Mouse (Mus musculus) liver, adult 2 months (tissue): Measurements from ENCODE around the gene Ndufs1.

Experiments used
- CTCF ChIP-seq: fragments of 200-500 bp; IDR thresholded peaks from 2 replicates; pipeline ENCODE4 v1.5.1; 2011; ENCODE audit warnings: low read depth, low read length, control low read depth
- POLR2A ChIP-seq: fragments of 200-500 bp; IDR thresholded peaks from 2 replicates; pipeline ENCODE4 v1.6.1; 2011; ENCODE audit warnings: low read length, control low read depth; ENCODE audit not compliant: insufficient read depth; ENCODE audit errors: extremely low read depth

GRCm38 (mm10) chr1:63201672-63202071 is 25.0 kb upstream of the Ndufs1 start:
- TF ChIP-seq POLR2A (no peak), CTCF (no peak)
